Mouse (Mus musculus) heart, postnatal 0 days (tissue): ENCODE measurements around the gene Pde6g. TPM values are rescaled to one million over a fixed set of nuclear protein-coding genes. Genes with fewer than 3 reads are reported as not detected.
A peak's percentile ranks its signal among the peaks of the same experiment; 100 is the strongest.

Source experiments
- ATAC-seq: fragments of 200-750 bp; cut with Nextera tagmentation; 2 replicates; pipeline ENCODE4 v1.8.0; 2017; ENCODE audit warnings: low read depth, moderate number of reproducible peaks, moderate library complexity; ENCODE audit not compliant: insufficient read depth
- DNase-seq: peaks from one replicate; pipeline ENCODE4 v3.0.0-alpha.2; 2016; ENCODE audit warnings: low spot score
- H3K27ac ChIP-seq: fragments of 300-500 bp; sonication (generic); 2 replicates; pipeline ENCODE4 v1.5.1; 2014; ENCODE audit warnings: low read depth, mild to moderate bottlenecking
- H3K27me3 ChIP-seq: fragments of 300-500 bp; sonication (generic); 2 replicates; pipeline ENCODE4 v1.6.1; 2014; ENCODE audit warnings: low read length, mixed read lengths; ENCODE audit not compliant: control insufficient read depth, insufficient read depth
- H3K36me3 ChIP-seq: fragments of 300-500 bp; sonication (generic); replicated peaks from 2 replicates; pipeline ENCODE4 v1.6.1; 2014; ENCODE audit warnings: low read length, mixed read lengths; ENCODE audit not compliant: control insufficient read depth, insufficient read depth
- H3K4me1 ChIP-seq: fragments of 300-500 bp; sonication (generic); 2 replicates; pipeline ENCODE4 v1.6.1; 2014; ENCODE audit warnings: antibody characterized with exemption; ENCODE audit not compliant: control insufficient read depth, insufficient read depth
- H3K4me2 ChIP-seq: fragments of 300-500 bp; sonication (generic); 2 replicates; pipeline ENCODE4 v1.6.1; 2014; ENCODE audit warnings: low read depth, mild to moderate bottlenecking, low read length, moderate library complexity
- H3K4me3 ChIP-seq: fragments of 300-500 bp; sonication (generic); 2 replicates; pipeline ENCODE4 v1.5.1; 2014; ENCODE audit warnings: low read depth, low read length
- H3K9ac ChIP-seq: fragments of 300-500 bp; sonication (generic); replicated peaks from 2 replicates; pipeline ENCODE4 v1.6.1; 2014; ENCODE audit warnings: low read depth, low read length, mixed read lengths
- H3K9me3 ChIP-seq: fragments of 300-500 bp; sonication (generic); replicated peaks from 2 replicates; pipeline ENCODE4 v1.6.1; 2016; ENCODE audit warnings: low read length; ENCODE audit not compliant: control insufficient read depth
- CTCF ChIP-seq: IDR thresholded peaks from 2 replicates; pipeline ENCODE4 v1.5.1; 2016; ENCODE audit warnings: antibody characterized with exemption, control low read depth, low read depth
- EP300 ChIP-seq: IDR thresholded peaks from 2 replicates; pipeline ENCODE4 v1.6.1; 2016; ENCODE audit warnings: antibody characterized with exemption, low read depth
- WGBS: fragments of 180-500 bp; shearing (Covaris S2); extraction: QIAGEN DNeasy Blood & Tissue Kit; methylation state at CpG from one replicate; pipeline ENCODE4 v1.1.7; 2014; 5-methylcytosine and 5-hydroxymethylcytosine counted together
- polyA plus RNA-seq: library from polyadenylated mRNA; unstranded; fragments of >200 nt; fragmentation: Nextera tagmentation; extraction: Ambion mirVana; gene quantifications from 2 replicates; pipeline ENCODE4 v1.2.1, GENCODE M21; 2015
- total RNA-seq: library from RNA; depleted of rRNA; stranded (reverse); fragments of >200 nt; gene quantifications from 2 replicates; pipeline ENCODE4 v1.2.3, GENCODE M21; 2014; ENCODE audit warnings: low replicate concordance

Gene Pde6g
- total and polyA plus RNA-seq, 2 experiments from 2014 or later: 0.33 TPM; not detected in 1

DNA sequence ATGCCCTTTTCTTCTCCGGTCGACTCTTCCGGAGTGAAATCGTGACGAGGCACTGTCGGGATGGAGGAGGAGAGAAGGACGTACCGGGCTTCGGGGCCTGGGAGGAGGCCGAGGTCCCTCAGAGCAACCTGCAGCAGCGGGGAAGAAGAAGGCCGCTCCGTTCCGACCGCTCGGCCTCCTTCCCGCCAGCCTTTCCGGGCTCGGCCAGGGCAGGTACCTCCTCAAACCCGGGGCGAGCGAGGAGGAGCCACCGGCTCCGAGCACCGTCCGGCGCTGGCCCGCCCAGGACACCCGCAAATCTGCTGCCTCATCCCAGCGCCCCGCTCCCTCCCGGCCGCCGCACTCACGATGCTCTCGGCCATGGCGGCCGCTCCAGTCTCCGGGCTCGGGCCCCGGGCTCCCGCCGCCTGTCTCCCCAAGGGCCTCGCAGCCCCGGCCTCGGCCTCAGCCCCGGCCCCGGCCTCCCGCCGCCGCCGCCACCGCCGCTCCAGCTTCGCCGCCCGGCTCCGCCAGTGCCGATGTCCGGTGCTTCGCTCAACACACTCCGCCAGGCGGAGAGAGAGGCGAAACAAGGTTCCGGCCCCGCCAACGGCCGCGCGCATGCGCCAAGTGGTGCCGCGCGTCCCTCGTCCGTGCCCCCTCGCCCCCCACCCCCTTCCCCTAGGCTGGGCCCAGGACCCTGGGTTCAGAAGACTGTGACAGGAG lies 16.0 kb downstream of the Pde6g start, which contains the start of gene Nploc4:
Nploc4 (minus strand) TSS at position 557 of the 705 bp plus-strand sequence.
- TF ChIP-seq CTCF (peak; percentile 5; the same call in 1 of the 2 replicates), EP300 (no peak)
- H3K36me3 ChIP-seq: peaks cover 27% of the 10 kb centered on the region
- peak within 1 kb of the TSS; percentile 93 for H3K4me2 ChIP-seq
- no peaks in the 10 kb centered on the region for H3K27me3 ChIP-seq
- H3K4me3 ChIP-seq: peak within 1 kb of the TSS; percentile 76
- under 1% methylated on average over 49 of the region's 77 CpGs for WGBS
- DNase-seq: peak; percentile 72
- H3K9me3 ChIP-seq: no peaks in the 10 kb centered on the region
- peaks cover 12% of the 10 kb centered on the region for H3K4me1 ChIP-seq
- peak within 1 kb of the TSS; percentile 60 for H3K27ac ChIP-seq
- peak within 1 kb of the TSS; percentile 90 for H3K9ac ChIP-seq
- peak; percentile 84 for ATAC-seq

DNA sequence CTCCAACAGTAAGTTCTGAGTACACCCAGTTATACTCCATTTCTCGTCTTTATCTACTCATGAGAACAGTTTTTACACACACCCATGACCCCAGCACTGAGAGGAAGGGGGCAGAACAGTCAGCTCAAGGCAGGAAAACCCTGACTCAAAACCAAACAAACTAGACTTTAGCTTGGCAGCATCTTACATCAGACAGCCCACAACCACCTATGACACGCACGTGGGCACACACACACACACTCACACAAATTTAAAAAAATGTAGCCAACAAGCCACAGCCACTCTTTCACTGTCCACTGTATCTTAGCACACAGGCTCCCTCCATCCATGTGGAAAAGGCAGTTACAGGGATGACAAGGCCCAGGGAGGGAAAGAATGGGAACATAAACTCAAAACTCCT lies 26.6 kb downstream of the Pde6g start:
- TF ChIP-seq CTCF (no peak), EP300 (no peak)
- Histone ChIP-seq H3K4me2 (no peak overlapping the region), H3K9me3 (no peaks in the 10 kb centered on the region), H3K4me1 (no peaks in the 10 kb centered on the region), H3K27me3 (no peaks in the 10 kb centered on the region), H3K36me3 (peaks cover 82% of the 10 kb centered on the region), H3K9ac (no peak overlapping the region), H3K27ac (no peak overlapping the region), H3K4me3 (no peak overlapping the region)
- no peak for DNase-seq
- ATAC-seq: no peak
- WGBS: 79% methylated on average over 3 of the region's 3 CpGs

DNA sequence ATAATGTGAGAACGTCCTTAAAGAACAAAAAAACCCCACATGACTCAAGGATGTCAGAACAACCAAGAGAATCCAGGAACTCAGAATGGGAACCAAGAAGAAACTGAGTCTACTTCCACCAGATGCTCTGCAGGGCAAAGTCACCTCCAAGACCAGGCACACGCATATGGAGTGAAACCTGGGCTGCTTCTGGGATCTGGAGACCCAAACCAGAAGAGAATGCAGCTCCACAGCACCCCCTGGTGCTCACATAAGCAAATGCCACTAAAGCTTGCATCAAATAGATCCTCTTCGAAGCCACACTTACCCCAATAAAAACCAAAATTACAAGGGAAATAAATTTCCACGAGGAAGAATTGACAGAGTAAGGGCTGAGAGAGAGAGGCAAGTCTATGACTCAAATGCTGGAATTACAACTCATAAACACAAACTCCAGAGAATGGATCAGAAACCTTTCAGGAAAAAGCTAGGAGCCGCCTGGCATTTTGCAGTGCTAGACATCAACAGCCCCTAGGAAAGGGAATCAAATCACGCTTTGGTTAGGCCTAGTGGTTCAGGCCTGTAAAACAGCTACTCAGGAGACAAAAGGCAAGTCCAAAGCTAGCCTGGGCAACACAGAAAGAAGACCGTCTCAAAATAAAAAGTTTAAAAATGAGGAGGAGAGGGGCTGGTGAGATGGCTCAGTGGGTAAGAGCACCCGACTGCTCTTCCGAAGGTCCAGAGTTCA lies 29.6 kb downstream of the Pde6g start:
- peaks cover 85% of the 10 kb centered on the region for H3K36me3 ChIP-seq
- peak; percentile 71 for ATAC-seq
- 70% methylated on average over 9 of the region's 9 CpGs for WGBS

DNA sequence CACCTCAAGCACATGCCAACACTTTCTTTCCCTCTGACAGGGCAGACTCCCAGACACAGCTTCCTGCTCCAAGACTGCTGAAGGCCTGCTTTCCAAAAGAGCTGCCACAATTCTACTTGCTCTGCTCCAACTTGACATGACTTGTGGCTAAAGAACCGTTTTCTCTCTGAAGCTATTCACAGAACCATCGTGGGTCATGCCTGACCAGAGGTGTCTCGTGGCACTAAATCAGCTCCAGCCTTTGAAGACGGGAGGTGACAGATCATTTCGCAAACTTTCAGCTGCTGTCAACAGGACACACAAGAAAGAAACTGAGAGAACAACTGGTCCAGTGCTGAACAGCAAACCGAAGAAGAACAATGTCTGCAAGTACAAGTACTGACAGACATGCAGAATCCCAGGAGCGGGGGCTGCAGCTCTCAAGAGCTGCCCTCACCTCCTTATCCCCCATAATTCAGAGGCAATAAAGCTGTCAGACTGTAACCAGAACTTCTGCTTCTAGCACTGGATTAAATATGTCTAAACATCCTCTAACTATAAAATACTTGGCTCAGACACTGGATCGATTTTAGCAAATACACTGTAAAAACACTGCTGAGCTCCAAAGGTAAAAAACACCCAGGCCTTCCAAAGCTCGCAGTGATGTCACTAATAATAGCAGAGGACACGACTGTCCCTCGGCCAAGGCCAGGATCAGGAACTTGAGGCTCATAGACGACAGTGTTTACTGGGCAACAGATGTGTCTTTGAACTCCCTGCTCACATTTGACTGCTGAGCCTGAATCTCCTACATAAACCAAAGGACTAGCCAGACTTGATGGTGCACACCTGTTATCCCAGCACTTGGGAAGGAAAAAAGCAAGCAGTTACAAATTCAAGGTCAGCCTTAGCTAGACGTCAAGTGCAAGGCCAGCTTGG lies 30.4 kb downstream of the Pde6g start:
- peak overlapping the region; percentile 38 for H3K27ac ChIP-seq
- no peak for ATAC-seq
- H3K36me3 ChIP-seq: peaks cover 85% of the 10 kb centered on the region

More for the DNA sequence above, 29.6 kb downstream of the Pde6g start:
- no peaks in the 10 kb centered on the region for H3K9me3 ChIP-seq
- H3K27me3 ChIP-seq: no peaks in the 10 kb centered on the region
- no peak overlapping the region for H3K9ac ChIP-seq
- no peak overlapping the region for H3K4me3 ChIP-seq
- TF ChIP-seq EP300: no peak
- TF ChIP-seq CTCF: peak; percentile 76
- no peak overlapping the region for H3K4me2 ChIP-seq
- H3K27ac ChIP-seq: peak overlapping the region; percentile 38; the same call in 1 of the 2 replicates
- no peaks in the 10 kb centered on the region for H3K4me1 ChIP-seq
- DNase-seq: peak; percentile 46

DNA sequence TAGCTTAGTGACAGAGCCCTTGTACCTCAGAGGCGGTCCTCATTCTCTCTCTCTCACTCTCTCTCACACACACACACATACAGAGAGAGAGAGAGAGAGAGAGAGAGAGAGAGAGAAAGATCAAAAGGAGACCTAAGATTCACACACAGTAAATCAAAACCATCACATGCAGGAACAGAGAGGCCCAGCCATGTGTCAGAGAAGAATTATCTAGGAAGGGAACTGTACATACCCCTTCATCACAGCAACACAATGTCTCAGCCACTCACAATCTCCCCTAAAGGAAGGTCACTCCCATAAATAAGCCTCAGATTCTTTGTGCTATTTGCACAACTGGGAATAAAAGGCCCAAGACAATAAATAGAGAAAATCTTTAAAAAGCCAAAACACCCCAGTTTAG lies 34.7 kb downstream of the Pde6g start:
- Histone ChIP-seq H3K36me3 (peaks cover 83% of the 10 kb centered on the region), H3K4me3 (no peak overlapping the region), H3K27me3 (no peaks in the 10 kb centered on the region), H3K4me1 (no peaks in the 10 kb centered on the region), H3K9me3 (no peaks in the 10 kb centered on the region), H3K27ac (no peak overlapping the region), H3K4me2 (no peak overlapping the region), H3K9ac (no peak overlapping the region)
- TF ChIP-seq CTCF (no peak), EP300 (no peak)
- no peak for DNase-seq
- WGBS: 89% methylated on average over 1 of the region's 1 CpGs
- ATAC-seq: no peak

More for the DNA sequence above, 30.4 kb downstream of the Pde6g start:
- Histone ChIP-seq H3K9ac (no peak overlapping the region), H3K4me1 (no peaks in the 10 kb centered on the region), H3K4me2 (no peak overlapping the region), H3K27me3 (no peaks in the 10 kb centered on the region), H3K9me3 (no peaks in the 10 kb centered on the region), H3K4me3 (no peak overlapping the region)
- 64% methylated on average over 13 of the region's 13 CpGs for WGBS
- no peak for TF ChIP-seq EP300
- no peak for TF ChIP-seq CTCF
- no peak for DNase-seq
